Mouse (Mus musculus): ENCODE measurements around the gene Lefty1.
"Not testable (repeated sequence)": the region's sequence is repeated elsewhere in the genome, so short reads cannot be mapped to it uniquely, and the experiment has no call there.

Lefty1 gene

GRCm38 (mm10) chr1:180917053-180917452, 17.8 kb upstream of the Lefty1 start:
- in situ Hi-C loops (cut with MseI, MboI): no loop called here

GRCm38 (mm10) chr1:180919686-180920085, 15.1 kb upstream of the Lefty1 start:
- in situ Hi-C loops (cut with MseI, MboI): no loop called here

- in situ Hi-C loops (cut with MseI, MboI): no loop called here
Measured at GRCm38 (mm10) chr1:180922273-180923048, 12.4 kb upstream of the Lefty1 start.

- in situ Hi-C loops (cut with MseI, MboI): no loop called here
Measured at GRCm38 (mm10) chr1:180924737-180925136, 10.1 kb upstream of the Lefty1 start.

- in situ Hi-C loops (cut with MseI, MboI): no loop called here
Measured at GRCm38 (mm10) chr1:180926286-180926685, 8.5 kb upstream of the Lefty1 start.

- in situ Hi-C loops (cut with MseI, MboI): no loop called here
Measured at GRCm38 (mm10) chr1:180929599-180929998, 5.2 kb upstream of the Lefty1 start.

- in situ Hi-C loops (cut with MseI, MboI): no loop called here
Measured at GRCm38 (mm10) chr1:180931106-180931505, 3.7 kb upstream of the Lefty1 start.

GRCm38 (mm10) chr1:180933659-180934058, 1.2 kb upstream of the Lefty1 start:
- in situ Hi-C loops (cut with MseI, MboI): no loop called here

- in situ Hi-C loops (cut with MseI, MboI): not testable (repeated sequence)
Measured at GRCm38 (mm10) chr1:180936610-180937398, 2.0 kb downstream of the Lefty1 start.

GRCm38 (mm10) chr1:180937631-180938030, 2.8 kb downstream of the Lefty1 start:
- in situ Hi-C loops (cut with MseI, MboI): not testable (repeated sequence)

- in situ Hi-C loops (cut with MseI, MboI): not testable (repeated sequence)
Measured at GRCm38 (mm10) chr1:180938781-180939180, 4.0 kb downstream of the Lefty1 start.

GRCm38 (mm10) chr1:180940776-180941460, 6.1 kb downstream of the Lefty1 start:
- in situ Hi-C loops (cut with MseI, MboI): no loop called here

- in situ Hi-C loops (cut with MseI, MboI): no loop called here
Measured at GRCm38 (mm10) chr1:180941726-180942125, 6.9 kb downstream of the Lefty1 start.

GRCm38 (mm10) chr1:180942166-180943031, 7.6 kb downstream of the Lefty1 start, which contains the start of gene Tmem63a:
Gene Tmem63a, plus strand, starts transcription at chr1:180942344.
- in situ Hi-C loops (cut with MseI, MboI): no loop called here

- in situ Hi-C loops (cut with MseI, MboI): no loop called here
Measured at GRCm38 (mm10) chr1:180943032-180943644, 8.3 kb downstream of the Lefty1 start.

- in situ Hi-C loops (cut with MseI, MboI): no loop called here
Measured at GRCm38 (mm10) chr1:180943896-180944295, 9.1 kb downstream of the Lefty1 start.

GRCm38 (mm10) chr1:180944553-180944952, 9.7 kb downstream of the Lefty1 start:
- in situ Hi-C loops (cut with MseI, MboI): no loop called here

GRCm38 (mm10) chr1:180945001-180945980, 10.5 kb downstream of the Lefty1 start:
- in situ Hi-C loops (cut with MseI, MboI): no loop called here

- in situ Hi-C loops (cut with MseI, MboI): no loop called here
Measured at GRCm38 (mm10) chr1:180946448-180946847, 11.6 kb downstream of the Lefty1 start.

All from mouse trophoblast stem cell (cell line).